ENCODE assay signal across 10 mouse cellular contexts in genomic region chrX:100741940-100742339, GRCm38 (mm10). TPM values are rescaled to one million over a fixed set of nuclear protein-coding genes. Genes with fewer than 3 reads are reported as not detected.
DNase-seq lines count a peak whose midpoint lies in the region; ATAC-seq and TF ChIP-seq lines count a peak whose summit lies in the region.
"Had no signal": no experiment of that assay in that cellular context is flagged by ENCODE, and none has a peak within 500 bp of the region (broad histone marks: within the 10 kb centered on the region; RNA-seq: fewer than 3 reads in every experiment).

No protein-coding gene starts in this region.

- no peaks in the 10 kb centered on the region for H3K9me3 ChIP-seq in lung, embryonic 14.5 days (ENCODE audit: low read depth, low read length)
- H3K9me3 ChIP-seq: embryonic facial prominence, embryonic 12.5 days had no signal

- 10% methylated on average over 10 of the region's 10 CpGs for WGBS in lung, embryonic 14.5 days

- H3K27me3 ChIP-seq in lung, embryonic 14.5 days (ENCODE audit: insufficient read depth, low read length): no peaks in the 10 kb centered on the region

- no peak overlapping the region for H3K9ac ChIP-seq in lung, embryonic 14.5 days
- H3K9ac ChIP-seq: embryonic facial prominence, embryonic 12.5 days had no signal

- H3K4me1 ChIP-seq in lung, embryonic 14.5 days (ENCODE audit: insufficient read depth): no peaks in the 10 kb centered on the region
- H3K4me1 ChIP-seq: embryonic facial prominence, embryonic 12.5 days had no signal

- no peak for ATAC-seq in lung, embryonic 14.5 days (ENCODE audit: insufficient read depth)

- H3K4me2 ChIP-seq in lung, embryonic 14.5 days: no peak overlapping the region
- H3K4me2 ChIP-seq: embryonic facial prominence, embryonic 12.5 days had no signal

- H3K36me3 ChIP-seq in lung, embryonic 14.5 days (ENCODE audit: insufficient read depth): no peaks in the 10 kb centered on the region
- H3K36me3 ChIP-seq: embryonic facial prominence, embryonic 12.5 days had no signal

- TF ChIP-seq CTCF in lung, embryonic 14.5 days (IDR thresholded peaks at IDR 0.05; ENCODE audit: low read depth): peak; percentile 67

- H3K27ac ChIP-seq in lung, embryonic 14.5 days (ENCODE audit: low read depth): no peak overlapping the region
- H3K27ac ChIP-seq: embryonic facial prominence, embryonic 12.5 days had no signal

- H3K4me3 ChIP-seq in lung, embryonic 14.5 days (ENCODE audit: low read depth, low read length): no peak overlapping the region
- H3K4me3 ChIP-seq: embryonic facial prominence, embryonic 12.5 days; myocyte had no signal

- peak; percentile 16 for DNase-seq in urinary bladder, postnatal 25 days (ENCODE audit: low spot score)
- no peak for DNase-seq in urinary bladder, adult 18-20 months (ENCODE audit: low spot score in 2 of 2)
- DNase-seq in cerebellum, postnatal 36 days: peak; percentile 56 to 66
- peak; percentile 50 for DNase-seq in gastrocnemius, postnatal 10 days
- peak; percentile 28 for DNase-seq in kidney, postnatal 14 days
- peak; percentile 63 for DNase-seq in lung, embryonic 14.5 days
- peak; percentile 13 for DNase-seq in retina, adult 2 months (ENCODE audit: low read depth, low spot score)
- DNase-seq in yolk sac, embryonic 10.5 days (ENCODE audit: low spot score): peak; percentile 8

RNA-seq across cellular contexts. Expression of gene Gdpd2, which starts 12.3 kb away (rescaled TPM):
- total RNA-seq in gastrocnemius, postnatal 10 days (2021): 1 to 10 TPM in 1 of 2 experiments, under 1 TPM in 1; 0.23 to 1.6 TPM
- 0.20 and 0.30 TPM in 2 replicates for polyA plus RNA-seq in lung, embryonic 14.5 days (2014; fragmentation: Nextera tagmentation; extraction: Ambion mirVana)
- polyA plus RNA-seq: myocyte had no signal

RNA-seq across cellular contexts. Expression of gene Dlg3, which starts 25.6 kb away (rescaled TPM):
- total RNA-seq in gastrocnemius, postnatal 10 days (2021): 1 to 10 TPM; 4.1 to 5.6 TPM
- polyA plus RNA-seq in lung, embryonic 14.5 days (2014; fragmentation: Nextera tagmentation; extraction: Ambion mirVana): 4.2 and 4.8 TPM in 2 replicates

Comparison
In these comparisons a context has a peak if more than half of its experiments do, and no peak if none do; other contexts are left out.
1. DNase-seq: peak in urinary bladder, postnatal 25 days (single experiment), cerebellum, postnatal 36 days (2 of 2), gastrocnemius, postnatal 10 days (single experiment), kidney, postnatal 14 days (single experiment), lung, embryonic 14.5 days (single experiment), retina, adult 2 months (single experiment) and yolk sac, embryonic 10.5 days (single experiment); none in urinary bladder, adult 18-20 months (0 of 2).